Mouse (Mus musculus) Patski (cell line): ENCODE measurements around the gene Gm47791. TPM values are rescaled to one million over a fixed set of nuclear protein-coding genes. Genes with fewer than 3 reads are reported as not detected.

Source experiments
- ATAC-seq: fragments of 100-300 bp; one replicate; pipeline ENCODE4 v1.8.0; 2021
- CTCF ChIA-PET: fragments of 350-600 bp; sonication (Branson Sonifier 250); formaldehyde crosslinking; loops from one replicate; lab custom pipeline; 2022; ENCODE audit warnings: inconsistent platforms; lab: Charles Lee
- POLR2A ChIA-PET: fragments of 350-600 bp; sonication (Branson Sonifier 250); formaldehyde crosslinking; loops from one replicate; lab custom pipeline; 2022; ENCODE audit warnings: antibody characterized with exemption, inconsistent platforms; lab: Charles Lee
- DNase-seq: peaks from one replicate; pipeline ENCODE4 v3.0.0-alpha.2; 2011; ENCODE audit warnings: low read depth, low spot score
- H3K27me3 ChIP-seq: fragments of 371-371 bp; one replicate; pipeline ENCODE4 v1.5.1; 2021
- CTCF ChIP-seq: fragments of 100-300 bp; IDR thresholded peaks from one replicate; pipeline ENCODE4 v1.5.1; 2021
- in situ Hi-C: fragments of 300-500 bp; cut with MboI; formaldehyde crosslinking; loops from 3 replicates; pipeline ENCODE4 v1.11.1; 2018; ENCODE audit warnings: low pct_unique_long_range_greater_than_20kb, mixed read lengths
- polyA plus RNA-seq: library from polyadenylated mRNA; unstranded; gene quantifications from one replicate; pipeline ENCODE4 v1.2.3, GENCODE M21; 2021

Gm47791 gene
- polyA plus RNA-seq, 1 experiment from 2014 or later, result not detected

GRCm38 (mm10) chr1:82803608-82804007 is 32.6 kb upstream of the Gm47791 start:
- TF ChIP-seq CTCF, result peak; percentile 62
- DNase-seq (no peak), ATAC-seq (no peak)
- POLR2A ChIA-PET, result no interaction called here
- no peaks in the 10 kb centered on the region for H3K27me3 ChIP-seq
- in situ Hi-C loops, result no loop called here
- CTCF ChIA-PET, result interaction anchor here (0.9 to 2.1 kb wide), 3 partner anchors 9 to 32 kb away, joined by 3 to 7 read pairs (median 4); no protein-coding TSS in a partner anchor

GRCm38 (mm10) chr1:82801105-82801783 is 30.2 kb upstream of the Gm47791 start:
- ATAC-seq (no peak), DNase-seq (no peak)
- ChIA-PET POLR2A (no interaction called here), CTCF (interaction anchor here (0.9 to 2.5 kb wide), 2 partner anchors 14 to 19 kb away, joined by 3 to 7 read pairs; no protein-coding TSS in a partner anchor)
- no peak for TF ChIP-seq CTCF
- no peaks in the 10 kb centered on the region for H3K27me3 ChIP-seq
- in situ Hi-C loops, result no loop called here

GRCm38 (mm10) chr1:82798922-82799321 is 27.9 kb upstream of the Gm47791 start:
- POLR2A ChIA-PET, result no interaction called here
- in situ Hi-C loops, result loop anchor here (10.0 to 25.0 kb wide), 2 partner anchors 46 to 788 kb away; no protein-coding TSS in a partner anchor
- TF ChIP-seq CTCF, result no peak

GRCm38 (mm10) chr1:82798304-82798703 is 27.3 kb upstream of the Gm47791 start:
- in situ Hi-C loops, result loop anchor here (10.0 to 25.0 kb wide), 2 partner anchors 46 to 789 kb away; no protein-coding TSS in a partner anchor
- ChIA-PET CTCF (interaction anchor here (1.4 kb wide), 2 partner anchors 8 to 189 kb away, joined by 4 read pairs; no protein-coding TSS in a partner anchor), POLR2A (no interaction called here)
- H3K27me3 ChIP-seq, result no peaks in the 10 kb centered on the region
- no peak for ATAC-seq
- TF ChIP-seq CTCF, result no peak
- no peak for DNase-seq

More at GRCm38 (mm10) chr1:82798922-82799321, 27.9 kb upstream of the Gm47791 start:
- no peak for DNase-seq
- CTCF ChIA-PET, result interaction anchor here (1.4 kb wide), 1 partner anchor 188 kb away, joined by 4 read pairs; no protein-coding TSS in a partner anchor
- no peak for ATAC-seq
- no peaks in the 10 kb centered on the region for H3K27me3 ChIP-seq

- DNase-seq (no peak), ATAC-seq (no peak)
- CTCF ChIA-PET, result interaction anchor here (1.2 to 3.1 kb wide), 3 partner anchors 10 to 11 kb away, joined by 3 to 11 read pairs (median 4); no protein-coding TSS in a partner anchor
- in situ Hi-C loops, result loop anchor here (10.0 to 25.0 kb wide), 2 partner anchors 48 to 790 kb away; no protein-coding TSS in a partner anchor
- TF ChIP-seq CTCF, result no peak
- POLR2A ChIA-PET, result no interaction called here
- H3K27me3 ChIP-seq, result no peaks in the 10 kb centered on the region
Measured at GRCm38 (mm10) chr1:82797088-82797487, 26.0 kb upstream of the Gm47791 start.

GRCm38 (mm10) chr1:82795702-82796443 is 24.8 kb upstream of the Gm47791 start:
- no peaks in the 10 kb centered on the region for H3K27me3 ChIP-seq
- DNase-seq (no peak), ATAC-seq (no peak)
- ChIA-PET CTCF (interaction anchor here (2.3 to 3.1 kb wide), 2 partner anchors 7 to 9 kb away, joined by 7 to 11 read pairs; no protein-coding TSS in a partner anchor), POLR2A (interaction anchor here (0.8 to 1.5 kb wide), 3 partner anchors 9 to 924 kb away, joined by 3 read pairs; no protein-coding TSS in a partner anchor)
- in situ Hi-C loops, result loop anchor here (10.0 to 25.0 kb wide), 2 partner anchors 49 to 791 kb away; no protein-coding TSS in a partner anchor
- no peak for TF ChIP-seq CTCF

- no peak for TF ChIP-seq CTCF
- in situ Hi-C loops, result loop anchor here (10.0 to 25.0 kb wide), 2 partner anchors 50 to 792 kb away; no protein-coding TSS in a partner anchor
- DNase-seq (no peak), ATAC-seq (peak; percentile 52)
- no peaks in the 10 kb centered on the region for H3K27me3 ChIP-seq
- ChIA-PET POLR2A (interaction anchor here (1.2 to 1.5 kb wide), 2 partner anchors 10 to 36 kb away, joined by 3 read pairs; no protein-coding TSS in a partner anchor), CTCF (interaction anchor here (1.2 to 3.1 kb wide), 4 partner anchors 8 to 192 kb away, joined by 3 to 12 read pairs (median 9); no protein-coding TSS in a partner anchor)
Measured at GRCm38 (mm10) chr1:82795211-82795610, 24.2 kb upstream of the Gm47791 start.

GRCm38 (mm10) chr1:82793986-82794385 is 22.9 kb upstream of the Gm47791 start:
- ATAC-seq (peak; percentile 27), DNase-seq (no peak)
- ChIA-PET CTCF (interaction anchor here (0.8 to 2.3 kb wide), 9 partner anchors 9 to 1413 kb away, joined by 3 to 12 read pairs (median 3); partner anchors contain the start of gene Agfg1), POLR2A (interaction anchor here (0.6 to 1.0 kb wide), 4 partner anchors 27 to 188 kb away, joined by 3 to 7 read pairs (median 4); no protein-coding TSS in a partner anchor)
- in situ Hi-C loops, result loop anchor here (5.0 to 25.0 kb wide), 3 partner anchors 51 to 793 kb away; no protein-coding TSS in a partner anchor
- TF ChIP-seq CTCF, result no peak
- no peaks in the 10 kb centered on the region for H3K27me3 ChIP-seq

- in situ Hi-C loops, result loop anchor here (5.0 to 25.0 kb wide), 3 partner anchors 52 to 794 kb away; no protein-coding TSS in a partner anchor
- CTCF ChIA-PET, result interaction anchor here (0.8 to 2.3 kb wide), 9 partner anchors 10 to 194 kb away, joined by 3 to 12 read pairs (median 3); partner anchors contain the start of gene Agfg1
- ATAC-seq (no peak), DNase-seq (no peak)
- no peak for TF ChIP-seq CTCF
- no peaks in the 10 kb centered on the region for H3K27me3 ChIP-seq
- POLR2A ChIA-PET, result interaction anchor here (1.0 kb wide), 1 partner anchor 111 kb away, joined by 3 read pairs; no protein-coding TSS in a partner anchor
Measured at GRCm38 (mm10) chr1:82793110-82793509, 22.1 kb upstream of the Gm47791 start.
